Mouse (Mus musculus): ENCODE results near the gene Myo3a. TPM values are rescaled to one million over a fixed set of nuclear protein-coding genes. Genes with fewer than 3 reads are reported as not detected.
"Not testable (repeated sequence)": the region's sequence is repeated elsewhere in the genome, so short reads cannot be mapped to it uniquely, and the experiment has no call there.

Gene Myo3a
- 0.09 and 0.10 TPM in 2 replicates for polyA plus RNA-seq (2015; fragmentation: Nextera tagmentation; extraction: Ambion mirVana)

- Histone ChIP-seq H3K4me1 (replicated peaks) (peaks cover 6% of the 10 kb centered on the region), H3K27me3 (peaks cover 5% of the 10 kb centered on the region; the same call in 1 of the 2 replicates), H3K4me3 (replicated peaks) (peak within 1 kb of the TSS; percentile 29), H3K9ac (replicated peaks) (peak within 1 kb of the TSS; percentile 46; the same call in 1 of the 2 replicates), H3K36me3 (no peaks in the 10 kb centered on the region), H3K27ac (no peak within 1 kb of the TSS), H3K9me3 (no peaks in the 10 kb centered on the region), H3K4me2 (replicated peaks) (peak within 1 kb of the TSS; percentile 55)
- peak; percentile 80 for ATAC-seq
- WGBS = 2% methylated on average over 21 of the region's 21 CpGs
Observed at GRCm38 (mm10) chr2:22227308-22227707, at the start of gene Myo3a. Gene Myo3a (plus strand): TSS chr2:22227503.

- H3K27ac ChIP-seq = peak overlapping the region; percentile 47
- H3K36me3 ChIP-seq = no peaks in the 10 kb centered on the region
- no peak overlapping the region for H3K9ac ChIP-seq (replicated peaks)
- no peaks in the 10 kb centered on the region for H3K9me3 ChIP-seq
- no peak overlapping the region for H3K4me3 ChIP-seq (replicated peaks)
- 52% methylated on average over 3 of the region's 3 CpGs for WGBS
- H3K4me2 ChIP-seq (replicated peaks) = no peak overlapping the region
- H3K4me1 ChIP-seq (replicated peaks) = no peaks in the 10 kb centered on the region
- no peak for ATAC-seq
- H3K27me3 ChIP-seq = no peaks in the 10 kb centered on the region
Observed at GRCm38 (mm10) chr2:22250462-22250861, 23.2 kb downstream of the Myo3a start.

GRCm38 (mm10) chr2:22251045-22251444, 23.7 kb downstream of the Myo3a start:
- no peaks in the 10 kb centered on the region for H3K4me1 ChIP-seq (replicated peaks)
- no peak overlapping the region for H3K4me3 ChIP-seq (replicated peaks)
- no peaks in the 10 kb centered on the region for H3K9me3 ChIP-seq
- no peaks in the 10 kb centered on the region for H3K27me3 ChIP-seq
- H3K9ac ChIP-seq (replicated peaks) = no peak overlapping the region
- no peak overlapping the region for H3K4me2 ChIP-seq (replicated peaks)
- no peaks in the 10 kb centered on the region for H3K36me3 ChIP-seq
- 68% methylated on average over 2 of the region's 2 CpGs for WGBS
- ATAC-seq = no peak
- peak overlapping the region; percentile 10; the same call in 1 of the 2 replicates for H3K27ac ChIP-seq

GRCm38 (mm10) chr2:22255600-22255999, 28.3 kb downstream of the Myo3a start:
- Histone ChIP-seq H3K27ac (no peak overlapping the region), H3K4me1 (replicated peaks) (no peaks in the 10 kb centered on the region), H3K36me3 (no peaks in the 10 kb centered on the region), H3K27me3 (no peaks in the 10 kb centered on the region), H3K9me3 (no peaks in the 10 kb centered on the region), H3K4me2 (replicated peaks) (no peak overlapping the region), H3K4me3 (replicated peaks) (no peak overlapping the region), H3K9ac (replicated peaks) (no peak overlapping the region)
- ATAC-seq = peak; percentile 65; the same call in 1 of the 2 replicates

GRCm38 (mm10) chr2:22271555-22271954, 44.3 kb downstream of the Myo3a start:
- no peak overlapping the region for H3K27ac ChIP-seq
- H3K4me1 ChIP-seq (replicated peaks) = no peaks in the 10 kb centered on the region
- H3K27me3 ChIP-seq = no peaks in the 10 kb centered on the region
- H3K4me3 ChIP-seq (replicated peaks) = no peak overlapping the region
- H3K9me3 ChIP-seq = no peaks in the 10 kb centered on the region
- ATAC-seq = no peak
- 54% methylated on average over 2 of the region's 2 CpGs for WGBS
- no peak overlapping the region for H3K4me2 ChIP-seq (replicated peaks)
- no peaks in the 10 kb centered on the region for H3K36me3 ChIP-seq
- H3K9ac ChIP-seq (replicated peaks) = no peak overlapping the region

- H3K27ac ChIP-seq = no peak overlapping the region
- no peaks in the 10 kb centered on the region for H3K9me3 ChIP-seq
- H3K36me3 ChIP-seq = no peaks in the 10 kb centered on the region
- no peak overlapping the region for H3K9ac ChIP-seq (replicated peaks)
- H3K4me1 ChIP-seq (replicated peaks) = no peaks in the 10 kb centered on the region
- H3K4me3 ChIP-seq (replicated peaks) = no peak overlapping the region
- H3K4me2 ChIP-seq (replicated peaks) = no peak overlapping the region
- WGBS = 58% methylated on average over 2 of the region's 2 CpGs
- no peaks in the 10 kb centered on the region for H3K27me3 ChIP-seq
- no peak for ATAC-seq
Observed at GRCm38 (mm10) chr2:22285366-22285765, 58.1 kb downstream of the Myo3a start.

GRCm38 (mm10) chr2:22285777-22286176, 58.5 kb downstream of the Myo3a start:
- 84% methylated on average over 1 of the region's 1 CpGs for WGBS
- ATAC-seq = no peak

GRCm38 (mm10) chr2:22293579-22294446, 66.5 kb downstream of the Myo3a start:
- 37% methylated on average over 11 of the region's 11 CpGs for WGBS
- H3K27ac ChIP-seq = peak overlapping the region; percentile 72
- ATAC-seq = peak; percentile 92

More at GRCm38 (mm10) chr2:22285777-22286176, 58.5 kb downstream of the Myo3a start:
- no peaks in the 10 kb centered on the region for H3K36me3 ChIP-seq
- H3K27ac ChIP-seq = no peak overlapping the region
- H3K4me2 ChIP-seq (replicated peaks) = no peak overlapping the region
- no peak overlapping the region for H3K4me3 ChIP-seq (replicated peaks)
- H3K9me3 ChIP-seq = no peaks in the 10 kb centered on the region
- H3K4me1 ChIP-seq (replicated peaks) = no peaks in the 10 kb centered on the region
- H3K27me3 ChIP-seq = no peaks in the 10 kb centered on the region
- H3K9ac ChIP-seq (replicated peaks) = no peak overlapping the region

GRCm38 (mm10) chr2:22294447-22294738, 67.1 kb downstream of the Myo3a start:
- H3K36me3 ChIP-seq = no peaks in the 10 kb centered on the region
- H3K4me2 ChIP-seq (replicated peaks) = no peak overlapping the region

More at GRCm38 (mm10) chr2:22293579-22294446, 66.5 kb downstream of the Myo3a start:
- H3K27me3 ChIP-seq = no peaks in the 10 kb centered on the region; the same call in 1 of the 2 replicates
- H3K36me3 ChIP-seq = no peaks in the 10 kb centered on the region
- H3K4me2 ChIP-seq (replicated peaks) = peak overlapping the region; percentile 31
- no peak overlapping the region for H3K4me3 ChIP-seq (replicated peaks)
- peaks cover 8% of the 10 kb centered on the region; the same call in 1 of the 2 replicates for H3K4me1 ChIP-seq (replicated peaks)
- H3K9me3 ChIP-seq = no peaks in the 10 kb centered on the region
- H3K9ac ChIP-seq (replicated peaks) = no peak overlapping the region; the same call in 1 of the 2 replicates

GRCm38 (mm10) chr2:22297913-22298312, 70.6 kb downstream of the Myo3a start:
- no peaks in the 10 kb centered on the region for H3K9me3 ChIP-seq
- no peak for ATAC-seq
- H3K27ac ChIP-seq = no peak overlapping the region
- H3K4me1 ChIP-seq (replicated peaks) = peaks cover 8% of the 10 kb centered on the region; the same call in 1 of the 2 replicates
- no peaks in the 10 kb centered on the region for H3K36me3 ChIP-seq
- H3K27me3 ChIP-seq = no peaks in the 10 kb centered on the region; the same call in 1 of the 2 replicates
- H3K4me3 ChIP-seq (replicated peaks) = no peak overlapping the region
- no peak overlapping the region for H3K9ac ChIP-seq (replicated peaks)
- no peak overlapping the region for H3K4me2 ChIP-seq (replicated peaks)
- 77% methylated on average over 1 of the region's 1 CpGs for WGBS

More at GRCm38 (mm10) chr2:22294447-22294738, 67.1 kb downstream of the Myo3a start:
- Histone ChIP-seq H3K4me3 (replicated peaks) (no peak overlapping the region), H3K9ac (replicated peaks) (no peak overlapping the region), H3K27me3 (no peaks in the 10 kb centered on the region; the same call in 1 of the 2 replicates), H3K9me3 (no peaks in the 10 kb centered on the region), H3K4me1 (replicated peaks) (peaks cover 8% of the 10 kb centered on the region; the same call in 1 of the 2 replicates), H3K27ac (peak overlapping the region; percentile 72; the same call in 1 of the 2 replicates)
- 11% methylated on average over 2 of the region's 2 CpGs for WGBS
- no peak for ATAC-seq

GRCm38 (mm10) chr2:22338269-22338857, 111.1 kb downstream of the Myo3a start:
- ATAC-seq = peak; percentile 93
- H3K9ac ChIP-seq (replicated peaks) = peak overlapping the region; percentile 64
- no peaks in the 10 kb centered on the region for H3K27me3 ChIP-seq
- WGBS = 4% methylated on average over 25 of the region's 32 CpGs
- H3K27ac ChIP-seq = peak overlapping the region; percentile 78
- peak overlapping the region; percentile 77 for H3K4me2 ChIP-seq (replicated peaks)
- H3K36me3 ChIP-seq = no peaks in the 10 kb centered on the region
- H3K9me3 ChIP-seq = no peaks in the 10 kb centered on the region
- peaks cover 9% of the 10 kb centered on the region for H3K4me1 ChIP-seq (replicated peaks)
- peak overlapping the region; percentile 46 for H3K4me3 ChIP-seq (replicated peaks)

GRCm38 (mm10) chr2:22410511-22410910, 183.2 kb downstream of the Myo3a start:
- not testable (repeated sequence) for H3K4me2 ChIP-seq (replicated peaks); H3K4me3 ChIP-seq (replicated peaks); H3K4me1 ChIP-seq (replicated peaks); H3K9ac ChIP-seq (replicated peaks); ATAC-seq; H3K27me3 ChIP-seq; H3K9me3 ChIP-seq; H3K27ac ChIP-seq; H3K36me3 ChIP-seq
- 95% methylated on average over 11 of the region's 11 CpGs for WGBS

All from midbrain, embryonic 13.5 days (tissue).